Mouse (Mus musculus): ENCODE measurements at regions not wholly inside any gene's neighbourhood (a gene's known extent, or its start where the extent isn't known, plus 50 kb on each side); places are given as distances from the start of the nearest gene placed in this dataset.
"Not testable (repeated sequence)": the region's sequence is repeated elsewhere in the genome, so short reads cannot be mapped to it uniquely, and the experiment has no call there.

DNA sequence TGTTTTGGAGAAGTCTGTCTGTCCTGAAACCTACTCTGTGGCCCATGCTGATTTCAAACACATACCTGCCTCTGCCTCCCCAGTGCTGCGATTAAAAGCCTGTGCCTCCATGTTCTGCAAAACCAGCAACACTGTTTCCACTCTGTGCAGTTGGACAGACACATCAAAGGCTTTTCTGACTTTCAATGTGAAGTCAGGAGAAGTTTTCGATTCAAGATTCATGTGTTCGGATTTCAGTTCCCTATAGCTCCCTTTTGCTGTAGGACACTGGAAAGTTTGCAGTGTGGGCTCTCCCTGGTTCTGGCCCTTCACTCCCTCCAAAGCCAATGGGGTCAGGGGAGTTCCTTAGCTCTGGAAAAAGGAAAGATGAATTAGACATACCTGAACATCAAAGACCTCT lies 154.5 kb upstream of the Klf4 start:
- no peak for DNase-seq

- no peak for DNase-seq
These were observed 140.0 kb upstream of the Klf4 start for GRCm38 (mm10) chr4:55672288-55672687.

GRCm38 (mm10) chr4:55670258-55670657 lies 138.0 kb upstream of the Klf4 start:
- no peak for DNase-seq

DNA sequence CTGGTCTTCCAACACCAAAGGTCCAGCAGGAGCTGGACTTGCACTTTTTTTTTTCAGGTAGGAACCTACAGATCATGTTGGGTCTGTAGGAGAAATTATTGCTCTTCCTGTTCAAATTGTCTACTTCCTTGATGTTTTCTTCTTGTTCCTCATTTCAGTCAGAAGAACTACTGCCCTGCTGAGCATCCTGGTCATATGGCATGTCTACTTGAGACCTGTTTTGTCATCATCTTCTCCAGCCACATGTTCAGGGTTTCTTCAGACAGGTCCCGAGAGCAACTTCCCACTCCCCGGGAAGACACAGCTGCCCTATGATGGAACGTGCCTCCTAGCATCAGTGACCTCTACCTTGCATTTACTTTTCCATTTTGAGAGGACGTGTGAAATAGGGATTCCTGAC lies 132.6 kb upstream of the Klf4 start:
- no peak for DNase-seq

- DNase-seq, result peak; percentile 37 to 48
These were observed 131.6 kb upstream of the Klf4 start for GRCm38 (mm10) chr4:55663856-55664255.

GRCm38 (mm10) chr4:55662041-55662440 lies 129.8 kb upstream of the Klf4 start:
- DNase-seq, result no peak

DNA sequence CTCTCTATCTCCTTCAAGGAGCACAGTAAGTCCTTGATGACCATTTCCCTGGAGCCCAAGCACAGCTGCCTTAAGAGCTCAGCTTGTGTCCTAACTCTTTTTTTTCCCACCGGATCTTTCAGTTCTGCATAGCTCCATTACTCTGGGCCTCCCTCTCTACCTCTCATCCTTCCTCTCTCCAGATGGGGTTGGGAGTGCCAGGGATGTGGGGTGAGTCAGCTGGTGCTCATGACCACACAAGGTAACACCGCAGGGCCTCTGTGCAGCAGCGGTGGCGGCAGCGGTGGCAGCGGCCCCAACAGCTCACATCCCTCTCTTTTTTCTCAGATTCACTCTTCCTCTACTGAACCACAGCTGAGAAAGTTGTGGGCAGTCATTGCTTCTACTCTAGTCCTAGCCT lies 126.6 kb upstream of the Klf4 start:
- no peak for DNase-seq

DNA sequence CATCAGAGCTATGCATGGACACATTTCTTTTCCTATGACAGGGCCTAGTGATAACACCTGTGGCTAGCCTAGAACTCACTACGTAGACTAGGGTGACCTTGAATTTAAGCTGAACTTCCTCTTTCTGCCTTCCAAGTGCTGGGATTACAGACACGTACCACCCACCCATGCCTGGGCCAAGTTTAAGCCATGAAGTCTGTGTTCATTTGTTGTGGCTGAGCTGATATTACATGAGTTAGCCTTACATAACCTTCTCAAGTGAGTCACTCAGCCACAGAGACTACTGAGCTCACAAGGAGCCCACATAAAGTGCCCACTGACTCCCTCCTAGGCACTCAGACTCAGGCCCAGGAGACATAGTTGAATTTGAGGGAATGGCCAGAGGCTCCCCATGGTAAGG lies 123.1 kb upstream of the Klf4 start:
- DNase-seq, result no peak

GRCm38 (mm10) chr4:55652628-55653027 lies 120.4 kb upstream of the Klf4 start:
- no peak for DNase-seq

DNA sequence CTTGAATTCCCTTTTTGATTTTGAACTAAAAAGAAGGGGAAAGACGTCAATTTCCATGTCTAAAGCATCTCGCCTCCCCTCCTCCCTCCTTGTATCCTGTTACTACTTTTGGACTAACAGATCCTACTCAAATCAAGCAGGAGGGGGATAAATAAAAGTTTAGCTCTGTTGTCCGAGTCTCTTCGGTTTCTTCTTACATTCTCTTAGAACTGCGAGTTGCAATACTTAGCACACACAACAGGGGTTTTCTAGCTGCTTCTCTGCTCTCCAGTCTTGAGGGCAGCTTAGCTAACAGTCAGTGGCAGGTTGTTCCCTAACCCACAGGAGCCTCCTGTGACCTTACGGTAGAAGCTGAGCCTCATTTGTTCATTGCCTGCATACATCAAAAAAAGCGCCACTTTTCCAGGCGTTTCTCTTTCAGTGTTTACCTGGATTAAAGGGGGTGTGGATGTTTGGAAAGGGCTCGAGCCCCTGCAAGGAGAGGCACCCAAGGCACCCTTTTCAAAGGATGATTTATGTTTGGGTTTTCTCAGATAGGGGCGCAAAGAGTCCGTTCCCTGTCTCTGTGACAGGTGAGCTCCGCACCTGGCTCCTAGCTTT lies 119.6 kb upstream of the Klf4 start:
- no peak for DNase-seq

- peak; percentile 72 to 77 for DNase-seq
These were observed 118.9 kb upstream of the Klf4 start for GRCm38 (mm10) chr4:55651051-55651763.

DNA sequence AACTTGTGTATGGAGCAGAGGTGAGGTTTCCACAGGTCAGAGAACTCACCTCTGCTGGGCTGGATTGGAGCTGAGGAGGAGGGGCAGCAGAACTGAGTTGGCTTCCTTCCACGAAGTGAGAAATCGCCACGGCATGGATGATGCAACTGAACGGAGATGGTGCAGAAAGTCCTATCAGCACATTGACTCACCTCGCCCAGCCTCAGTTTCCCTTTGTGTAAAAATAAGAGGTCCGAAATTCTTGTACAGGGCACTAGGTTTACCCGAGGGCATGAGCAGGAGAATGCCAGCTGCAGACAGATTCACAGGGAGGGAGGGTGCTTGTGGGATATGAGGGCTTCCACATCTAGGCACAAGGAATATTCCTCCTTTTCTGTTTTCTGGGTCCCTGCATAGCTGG lies 117.9 kb upstream of the Klf4 start:
- no peak for DNase-seq

- no peak for DNase-seq
These were observed 116.1 kb upstream of the Klf4 start for GRCm38 (mm10) chr4:55648376-55648775.

- no peak for DNase-seq
These were observed 113.2 kb upstream of the Klf4 start for GRCm38 (mm10) chr4:55645432-55645831.

DNA sequence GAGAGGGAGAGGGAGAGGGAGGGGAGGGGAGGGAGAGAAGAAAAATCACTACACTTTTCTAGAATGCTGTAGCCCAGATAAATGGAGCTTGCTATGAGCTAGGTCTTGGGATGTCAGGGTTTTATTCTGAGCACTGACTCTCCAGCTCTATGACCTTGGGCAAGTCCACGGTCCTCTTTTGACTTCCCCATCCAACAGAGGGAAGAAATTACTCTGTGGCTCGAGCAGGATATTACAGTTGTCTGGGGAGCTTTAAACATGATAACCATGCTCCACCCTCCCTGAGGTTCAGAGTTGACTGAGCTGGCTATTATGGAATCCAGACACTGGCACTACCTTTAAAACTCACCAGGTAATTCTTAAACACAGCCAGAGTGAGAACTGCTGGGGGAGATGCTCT lies 112.6 kb upstream of the Klf4 start:
- DNase-seq, result no peak

- DNase-seq, result no peak
These were observed 102.8 kb upstream of the Klf4 start for GRCm38 (mm10) chr4:55634946-55635511.

DNA sequence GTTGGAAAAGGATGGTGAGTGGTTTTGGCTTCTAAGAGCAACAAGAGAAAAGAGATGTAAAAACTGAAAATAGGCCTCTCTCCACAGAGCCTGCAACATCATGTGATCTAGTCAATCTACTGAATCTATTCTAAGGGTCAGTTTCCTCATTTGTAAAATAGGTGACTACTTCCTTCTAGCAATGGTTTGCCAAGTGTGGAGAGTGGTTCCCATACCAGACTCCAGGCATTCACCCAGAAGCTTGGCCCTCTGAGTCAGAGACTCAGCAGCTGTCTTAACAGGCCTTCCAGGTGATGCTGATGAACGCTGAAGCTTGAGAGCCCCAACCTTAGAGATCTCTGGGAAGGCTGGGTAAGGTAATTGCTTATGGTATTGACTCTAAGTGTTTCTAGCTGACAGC lies 98.9 kb upstream of the Klf4 start:
- no peak for DNase-seq

DNA sequence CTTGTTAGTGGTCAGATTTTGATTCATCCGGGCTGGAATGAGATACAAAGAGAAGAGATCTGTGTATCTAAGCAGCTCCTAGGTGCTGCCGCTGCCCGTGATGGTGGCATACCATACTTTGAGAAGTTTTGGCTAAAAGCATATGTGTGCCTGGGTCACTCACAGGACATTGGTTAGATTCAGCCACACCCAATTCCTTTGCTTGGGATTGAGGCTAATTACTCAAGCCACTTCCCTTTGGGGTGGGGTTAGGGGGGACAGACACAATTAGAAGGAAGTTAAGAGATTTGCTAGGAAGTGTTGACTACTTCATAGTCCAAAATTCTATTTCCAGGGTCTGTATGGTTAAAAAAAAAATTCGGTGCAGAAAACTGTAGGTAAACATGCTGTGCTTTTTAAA lies 97.9 kb upstream of the Klf4 start:
- not testable (repeated sequence) for DNase-seq

- DNase-seq, result no peak
These were observed 92.5 kb upstream of the Klf4 start for GRCm38 (mm10) chr4:55624779-55625178.

DNA sequence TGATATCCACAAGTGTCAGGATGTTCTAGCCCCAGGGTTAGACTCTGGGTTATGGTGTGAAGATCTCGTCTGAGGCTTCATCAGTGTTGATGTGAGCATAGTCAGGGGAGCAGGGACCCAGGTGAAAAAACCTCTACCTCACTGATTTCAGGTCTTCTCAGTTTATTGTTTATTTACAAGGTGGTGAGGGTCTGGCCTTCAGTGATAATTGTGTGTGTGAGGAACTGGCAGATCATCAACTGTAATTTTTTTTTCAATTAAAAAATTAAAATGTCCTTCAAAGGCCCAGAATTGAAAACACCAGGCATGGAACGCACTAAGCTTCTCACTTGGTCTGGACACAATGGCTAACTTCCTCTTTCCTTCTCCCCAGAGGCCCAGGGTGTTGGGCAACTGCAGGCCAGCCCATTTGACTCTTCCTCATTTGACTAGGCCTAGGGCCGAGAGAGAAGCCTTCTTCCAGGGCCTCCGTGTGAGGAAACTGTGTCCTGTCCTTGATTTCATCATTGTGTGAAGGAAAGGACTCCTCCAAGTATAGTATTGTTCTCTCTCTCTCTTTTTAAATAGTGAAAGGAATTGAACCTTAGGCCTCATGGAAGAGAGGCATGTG lies 91.0 kb upstream of the Klf4 start:
- DNase-seq, result no peak

DNA sequence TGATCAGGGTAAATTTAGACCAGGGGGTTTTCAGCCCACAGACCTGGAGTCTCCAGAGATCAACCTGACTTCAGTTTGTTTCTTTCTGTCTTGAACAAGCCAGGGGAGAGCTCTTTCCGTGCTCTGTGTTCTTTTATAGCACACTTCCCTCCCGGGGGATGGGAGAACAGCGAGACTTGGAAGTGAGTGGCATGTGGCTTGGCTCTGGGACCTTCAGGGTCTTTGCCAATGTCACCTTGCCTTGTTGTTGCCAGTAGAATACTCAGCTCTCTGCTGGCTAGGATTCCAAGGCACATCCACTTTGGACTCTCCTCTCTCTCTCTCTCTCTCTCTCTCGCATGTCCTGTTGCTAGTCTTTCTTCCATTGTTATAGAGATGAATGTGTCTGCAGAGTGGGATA lies 90.4 kb upstream of the Klf4 start:
- DNase-seq, result no peak

DNA sequence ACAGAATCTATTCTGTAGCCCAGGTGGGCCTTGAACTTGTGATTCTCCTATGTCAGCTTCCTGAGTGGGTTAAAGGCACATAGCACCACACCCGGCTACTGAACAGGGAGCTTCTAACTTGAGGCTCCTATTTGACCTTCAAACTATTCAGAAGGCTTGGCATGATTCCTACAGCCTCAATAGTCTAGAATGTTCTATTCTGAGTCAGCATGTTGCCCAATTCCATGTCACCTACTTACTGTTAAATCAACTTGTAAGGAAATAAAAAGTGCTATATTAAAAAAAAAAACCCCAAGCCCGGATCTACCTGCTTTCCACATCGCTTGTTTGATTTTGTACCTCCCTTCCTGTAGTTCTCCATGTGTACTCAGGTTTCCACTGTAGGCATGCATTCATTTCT lies 87.6 kb upstream of the Klf4 start:
- DNase-seq, result no peak

GRCm38 (mm10) chr4:55615808-55616207 lies 83.5 kb upstream of the Klf4 start:
- no peak for DNase-seq

GRCm38 (mm10) chr4:55613523-55613922 lies 81.3 kb upstream of the Klf4 start:
- DNase-seq, result no peak
